Mouse (Mus musculus): ENCODE measurements around the gene Pou6f1. TPM values are rescaled to one million over a fixed set of nuclear protein-coding genes. Genes with fewer than 3 reads are reported as not detected.
A peak's percentile ranks its signal among the peaks of the same experiment; 100 is the strongest.

Gene Pou6f1
- polyA plus RNA-seq, 1 experiment: 0.05 TPM

- peaks cover 9% of the 10 kb centered on the region for H3K4me1 ChIP-seq (ENCODE audit: control insufficient read depth)
- peaks cover 74% of the 10 kb centered on the region for H3K27me3 ChIP-seq (ENCODE audit: control insufficient read depth)
Observed at GRCm38 (mm10) chr15:100635851-100636645, 36.3 kb upstream of the Pou6f1 start.

GRCm38 (mm10) chr15:100635239-100635638, 35.5 kb upstream of the Pou6f1 start:
- peaks cover 77% of the 10 kb centered on the region for H3K27me3 ChIP-seq (ENCODE audit: control insufficient read depth)

More at GRCm38 (mm10) chr15:100635851-100636645, 36.3 kb upstream of the Pou6f1 start:
- Histone ChIP-seq H3K9me3 (ENCODE audit: control insufficient read depth, low read length) (peaks cover 6% of the 10 kb centered on the region; the same call in 1 of the 2 replicates), H3K36me3 (ENCODE audit: control insufficient read depth) (no peaks in the 10 kb centered on the region), H3K4me3 (replicated peaks) (peak overlapping the region; percentile 43)
- TF ChIP-seq TAL1 (IDR thresholded peaks at IDR 0.05; ENCODE audit: low read length): no peak

GRCm38 (mm10) chr15:100633341-100633740, 33.6 kb upstream of the Pou6f1 start:
- Histone ChIP-seq H3K27me3 (ENCODE audit: control insufficient read depth) (peaks cover 71% of the 10 kb centered on the region), H3K36me3 (ENCODE audit: control insufficient read depth) (no peaks in the 10 kb centered on the region), H3K4me3 (replicated peaks) (no peak overlapping the region), H3K4me1 (ENCODE audit: control insufficient read depth) (peaks cover 9% of the 10 kb centered on the region), H3K9me3 (ENCODE audit: control insufficient read depth, low read length) (peaks cover 6% of the 10 kb centered on the region; the same call in 1 of the 2 replicates)
- TF ChIP-seq GATA1 (IDR thresholded peaks at IDR 0.05; ENCODE audit: low read length) (no peak), TAL1 (IDR thresholded peaks at IDR 0.05; ENCODE audit: low read length) (no peak)

More at GRCm38 (mm10) chr15:100635239-100635638, 35.5 kb upstream of the Pou6f1 start:
- TF ChIP-seq TAL1 (IDR thresholded peaks at IDR 0.05; ENCODE audit: low read length) (no peak), GATA1 (IDR thresholded peaks at IDR 0.05; ENCODE audit: low read length) (no peak)
- no peaks in the 10 kb centered on the region for H3K36me3 ChIP-seq (ENCODE audit: control insufficient read depth)
- peaks cover 6% of the 10 kb centered on the region; the same call in 1 of the 2 replicates for H3K9me3 ChIP-seq (ENCODE audit: control insufficient read depth, low read length)
- H3K4me3 ChIP-seq (replicated peaks): no peak overlapping the region
- peaks cover 9% of the 10 kb centered on the region for H3K4me1 ChIP-seq (ENCODE audit: control insufficient read depth)

DNA sequence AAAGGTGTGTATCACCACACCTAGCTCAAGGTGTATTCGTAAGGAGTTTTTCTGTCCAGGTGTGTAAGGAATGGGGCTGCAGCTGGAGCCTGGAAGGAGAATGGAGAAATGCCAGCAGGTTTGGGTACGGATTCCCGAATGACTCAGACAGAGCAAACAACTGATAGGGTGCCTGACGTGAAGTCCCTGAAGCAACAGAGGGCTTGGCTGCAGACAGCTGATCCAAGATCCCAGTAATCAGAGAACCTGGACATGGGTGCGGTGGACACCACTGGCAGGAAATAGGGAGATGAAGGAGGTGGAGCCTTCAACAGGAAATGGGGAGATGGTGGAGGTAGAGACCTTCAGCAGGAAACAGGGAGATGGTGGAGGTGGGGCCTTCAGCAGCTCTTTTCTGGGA, 32.5 kb upstream of the Pou6f1 start:
- Histone ChIP-seq H3K4me3 (replicated peaks) (no peak overlapping the region), H3K36me3 (ENCODE audit: control insufficient read depth) (no peaks in the 10 kb centered on the region), H3K27me3 (ENCODE audit: control insufficient read depth) (peaks cover 61% of the 10 kb centered on the region), H3K9me3 (ENCODE audit: control insufficient read depth, low read length) (peaks cover 6% of the 10 kb centered on the region; the same call in 1 of the 2 replicates), H3K4me1 (ENCODE audit: control insufficient read depth) (peaks cover 9% of the 10 kb centered on the region)
- TF ChIP-seq GATA1 (IDR thresholded peaks at IDR 0.05; ENCODE audit: low read length): no peak
- TF ChIP-seq TAL1 (IDR thresholded peaks at IDR 0.05; ENCODE audit: low read length): no peak

GRCm38 (mm10) chr15:100631454-100632170, 31.8 kb upstream of the Pou6f1 start:
- no peak overlapping the region for H3K4me3 ChIP-seq (replicated peaks)
- H3K27me3 ChIP-seq (ENCODE audit: control insufficient read depth): peaks cover 53% of the 10 kb centered on the region
- peaks cover 9% of the 10 kb centered on the region for H3K4me1 ChIP-seq (ENCODE audit: control insufficient read depth)
- H3K9me3 ChIP-seq (ENCODE audit: control insufficient read depth, low read length): peaks cover 4% of the 10 kb centered on the region; the same call in 1 of the 2 replicates
- no peak for TF ChIP-seq GATA1 (IDR thresholded peaks at IDR 0.05; ENCODE audit: low read length)
- TF ChIP-seq TAL1 (IDR thresholded peaks at IDR 0.05; ENCODE audit: low read length): no peak
- H3K36me3 ChIP-seq (ENCODE audit: control insufficient read depth): no peaks in the 10 kb centered on the region

GRCm38 (mm10) chr15:100630126-100630525, 30.3 kb upstream of the Pou6f1 start:
- H3K9me3 ChIP-seq (ENCODE audit: control insufficient read depth, low read length): no peaks in the 10 kb centered on the region
- H3K36me3 ChIP-seq (ENCODE audit: control insufficient read depth): no peaks in the 10 kb centered on the region
- peaks cover 4% of the 10 kb centered on the region for H3K4me1 ChIP-seq (ENCODE audit: control insufficient read depth)
- no peak overlapping the region for H3K4me3 ChIP-seq (replicated peaks)
- no peak for TF ChIP-seq GATA1 (IDR thresholded peaks at IDR 0.05; ENCODE audit: low read length)
- no peak for TF ChIP-seq TAL1 (IDR thresholded peaks at IDR 0.05; ENCODE audit: low read length)
- H3K27me3 ChIP-seq (ENCODE audit: control insufficient read depth): peaks cover 39% of the 10 kb centered on the region

DNA sequence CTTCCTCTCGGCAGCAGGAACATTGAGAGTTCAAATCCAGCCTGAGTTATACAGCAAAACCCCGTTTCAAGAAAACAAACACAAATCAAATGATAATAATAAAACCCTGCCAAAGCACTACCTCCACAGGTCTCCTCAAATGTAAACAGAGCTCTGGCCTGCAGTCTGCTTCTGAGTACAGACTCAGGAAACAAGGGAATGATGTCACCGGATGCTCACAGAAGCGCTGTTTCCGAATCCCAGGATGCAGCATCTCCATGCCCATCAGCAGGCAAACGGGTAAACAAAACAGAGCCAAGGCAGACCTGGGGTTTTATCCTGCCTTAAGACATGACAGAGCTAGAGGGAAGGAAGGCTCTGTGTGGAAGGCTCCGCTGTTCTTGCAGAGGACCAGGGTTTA, 29.0 kb upstream of the Pou6f1 start:
- H3K36me3 ChIP-seq (ENCODE audit: control insufficient read depth): no peaks in the 10 kb centered on the region
- TF ChIP-seq TAL1 (IDR thresholded peaks at IDR 0.05; ENCODE audit: low read length) (no peak), GATA1 (IDR thresholded peaks at IDR 0.05; ENCODE audit: low read length) (no peak)
- H3K27me3 ChIP-seq (ENCODE audit: control insufficient read depth): peaks cover 28% of the 10 kb centered on the region
- H3K4me1 ChIP-seq (ENCODE audit: control insufficient read depth): peaks cover 4% of the 10 kb centered on the region
- no peak overlapping the region for H3K4me3 ChIP-seq (replicated peaks)
- H3K9me3 ChIP-seq (ENCODE audit: control insufficient read depth, low read length): no peaks in the 10 kb centered on the region

DNA sequence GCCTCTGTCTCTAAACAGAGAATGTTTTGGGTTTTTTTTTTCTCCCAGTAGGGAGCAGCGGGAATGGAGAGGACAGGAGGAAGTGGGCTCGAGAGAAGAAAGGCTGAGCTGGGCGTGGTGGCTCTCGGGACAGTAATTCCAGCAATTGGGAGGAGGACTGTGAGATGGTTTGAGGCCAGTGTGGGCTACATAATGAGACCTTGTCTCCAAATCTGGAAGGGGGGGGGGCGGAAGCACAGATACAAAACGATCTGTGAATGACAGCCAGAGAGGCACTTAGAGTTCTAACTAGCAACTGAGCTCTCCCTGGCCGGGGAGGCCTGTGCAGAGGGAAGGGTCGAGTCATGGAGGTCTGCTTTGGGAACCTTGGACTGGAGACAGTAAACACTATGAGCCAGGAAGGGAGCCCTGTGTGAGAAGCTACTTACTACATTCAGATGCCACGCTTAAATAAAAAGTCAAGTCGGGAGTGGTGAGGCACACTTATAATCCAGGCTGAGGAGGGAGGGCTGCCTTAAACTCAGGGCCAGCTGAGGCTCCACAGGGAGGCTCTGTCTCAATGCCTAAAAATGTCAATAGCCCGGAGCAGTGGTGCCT, 28.1 kb upstream of the Pou6f1 start:
- no peaks in the 10 kb centered on the region for H3K36me3 ChIP-seq (ENCODE audit: control insufficient read depth)
- no peaks in the 10 kb centered on the region for H3K9me3 ChIP-seq (ENCODE audit: control insufficient read depth, low read length)
- peaks cover 20% of the 10 kb centered on the region for H3K27me3 ChIP-seq (ENCODE audit: control insufficient read depth)
- H3K4me3 ChIP-seq (replicated peaks): no peak overlapping the region
- TF ChIP-seq GATA1 (IDR thresholded peaks at IDR 0.05; ENCODE audit: low read length) (no peak), TAL1 (IDR thresholded peaks at IDR 0.05; ENCODE audit: low read length) (no peak)
- peaks cover 4% of the 10 kb centered on the region for H3K4me1 ChIP-seq (ENCODE audit: control insufficient read depth)

DNA sequence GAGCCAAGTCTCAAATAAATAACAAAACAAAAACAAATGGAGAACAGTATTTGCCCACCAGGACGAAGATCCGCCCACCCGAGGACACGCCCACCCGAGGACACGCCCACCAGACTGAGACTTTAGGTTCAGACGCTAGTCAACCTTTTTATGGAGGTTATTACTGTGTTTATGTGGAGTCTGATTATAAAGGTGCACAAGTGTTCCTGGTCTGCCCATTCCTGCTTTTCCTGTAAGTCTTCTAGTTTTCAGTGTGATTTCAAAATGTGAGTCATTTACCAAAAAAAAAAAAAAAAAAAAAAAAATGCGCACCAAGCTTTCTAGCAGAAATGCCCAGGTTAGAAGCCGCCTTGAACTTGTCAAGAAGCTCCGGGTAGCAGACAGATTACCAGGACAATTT, 27.5 kb upstream of the Pou6f1 start:
- TF ChIP-seq GATA1 (IDR thresholded peaks at IDR 0.05; ENCODE audit: low read length) (no peak), TAL1 (IDR thresholded peaks at IDR 0.05; ENCODE audit: low read length) (no peak)
- peaks cover 4% of the 10 kb centered on the region for H3K4me1 ChIP-seq (ENCODE audit: control insufficient read depth)
- peaks cover 18% of the 10 kb centered on the region for H3K27me3 ChIP-seq (ENCODE audit: control insufficient read depth)
- H3K36me3 ChIP-seq (ENCODE audit: control insufficient read depth): peaks cover 2% of the 10 kb centered on the region
- no peaks in the 10 kb centered on the region for H3K9me3 ChIP-seq (ENCODE audit: control insufficient read depth, low read length)
- no peak overlapping the region for H3K4me3 ChIP-seq (replicated peaks)
